Mouse (Mus musculus): ENCODE results near the gene Srp72.
A peak's percentile ranks its signal among the peaks of the same experiment; 100 is the strongest.
"Not testable (repeated sequence)": the region's sequence is repeated elsewhere in the genome, so short reads cannot be mapped to it uniquely, and the experiment has no call there.

Gene Srp72

DNA sequence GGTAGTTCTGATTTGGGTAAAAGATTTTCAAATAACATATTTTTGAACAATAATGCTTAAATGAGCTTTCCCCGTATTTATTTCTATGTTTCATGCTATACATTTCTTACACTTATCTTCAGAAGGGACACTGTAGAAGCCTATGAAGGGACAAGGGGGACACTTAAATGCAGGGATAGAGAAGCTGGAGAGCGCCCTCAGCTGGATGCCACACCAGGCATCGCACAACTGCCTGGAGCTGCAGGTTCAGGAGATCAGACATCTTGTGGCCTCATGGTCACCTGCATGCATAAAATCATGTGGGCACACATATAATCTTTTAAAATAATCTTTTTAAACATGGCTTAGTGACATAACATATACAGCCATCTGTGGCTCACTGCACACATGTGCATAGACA, 9.8 kb upstream of the Srp72 start:
- no peak for DNase-seq (ENCODE audit: low spot score in 2 of 2)

DNA sequence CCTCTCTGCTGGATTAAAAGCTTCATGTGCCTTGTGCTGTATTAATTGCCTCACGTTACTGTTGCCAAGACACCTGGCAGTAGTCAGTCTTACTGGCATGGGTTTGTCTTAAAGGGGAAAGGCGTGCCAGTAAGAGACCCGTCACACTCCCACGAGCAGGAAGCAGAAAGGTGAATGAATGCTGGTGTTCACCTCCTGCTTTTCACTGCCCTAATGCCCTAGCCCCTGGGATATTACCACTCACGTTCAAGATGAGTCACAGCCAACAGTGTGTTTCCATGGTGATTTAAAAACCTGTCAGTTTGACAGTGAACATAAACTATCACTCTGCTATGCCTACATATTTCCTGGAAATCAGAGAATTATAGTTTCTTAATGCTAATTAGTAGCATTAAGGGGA, 5.2 kb upstream of the Srp72 start:
- DNase-seq (ENCODE audit: low spot score in 2 of 2) = no peak

DNA sequence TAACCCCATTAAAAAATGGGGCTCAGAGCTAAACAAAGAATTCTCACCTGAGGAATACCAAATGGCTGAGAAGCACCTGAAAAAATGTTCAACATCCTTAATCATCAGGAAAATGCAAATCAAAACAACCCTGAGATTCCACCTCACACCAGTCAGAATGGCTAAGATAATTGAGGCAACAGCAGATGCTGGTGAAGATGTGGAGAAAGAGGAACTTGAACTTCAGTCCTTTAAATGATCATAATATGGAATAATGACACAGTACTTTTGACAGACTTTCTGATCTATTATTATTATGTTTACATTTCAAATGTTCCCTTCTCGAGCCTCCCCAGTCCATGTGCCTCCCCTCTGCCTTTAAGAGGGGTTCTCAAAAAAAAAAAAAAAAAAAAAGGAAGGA, 3.4 kb upstream of the Srp72 start:
- not testable (repeated sequence) for DNase-seq (ENCODE audit: low spot score in 2 of 2)

DNA sequence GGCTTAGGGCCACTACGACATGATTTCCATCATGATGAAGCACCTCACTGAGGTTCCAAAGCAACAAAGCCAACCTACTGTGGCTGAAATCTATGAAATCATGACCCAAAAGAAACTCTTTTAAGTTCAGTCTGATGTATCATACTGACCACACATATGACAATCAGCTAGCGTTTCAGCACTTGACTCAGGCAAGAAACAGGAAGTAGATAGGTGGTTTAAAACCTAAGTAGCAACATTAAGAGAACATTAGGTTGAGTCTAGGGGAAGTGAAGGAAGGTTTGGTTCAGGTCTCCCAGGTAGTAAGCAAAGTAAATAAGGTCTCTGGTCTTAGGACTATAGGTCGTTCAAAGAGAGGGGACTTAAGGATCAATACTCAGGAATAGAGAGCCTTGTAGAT, 995 bp upstream of the Srp72 start:
- DNase-seq (ENCODE audit: low spot score in 2 of 2) = no peak

- DNase-seq (ENCODE audit: low spot score in 2 of 2) = no peak
Observed at GRCm38 (mm10) chr5:76974207-76974553, 303 bp upstream of the Srp72 start.

DNA sequence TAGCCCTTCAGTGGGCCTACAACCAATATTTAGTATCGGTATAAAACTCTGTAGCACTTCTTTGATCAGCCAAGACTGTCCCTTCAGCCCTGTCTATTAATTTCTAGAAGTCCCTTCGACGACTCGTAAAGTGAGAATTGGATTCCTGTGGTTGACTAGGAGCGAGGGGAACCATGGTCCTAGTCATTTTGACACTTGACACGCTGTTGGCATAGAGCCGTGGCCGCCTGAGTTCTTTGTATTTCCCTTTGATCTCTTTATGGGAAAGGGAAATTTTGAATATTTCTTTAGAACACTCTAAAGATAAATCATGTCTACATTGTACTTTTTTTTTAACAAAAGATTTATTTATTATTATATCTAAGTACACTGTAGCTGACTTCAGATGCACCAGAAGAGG, 1.3 kb downstream of the Srp72 start:
- no peak for DNase-seq (ENCODE audit: low spot score in 2 of 2)

GRCm38 (mm10) chr5:76984015-76984414, 9.5 kb downstream of the Srp72 start:
- DNase-seq (ENCODE audit: low spot score in 2 of 2) = no peak

DNA sequence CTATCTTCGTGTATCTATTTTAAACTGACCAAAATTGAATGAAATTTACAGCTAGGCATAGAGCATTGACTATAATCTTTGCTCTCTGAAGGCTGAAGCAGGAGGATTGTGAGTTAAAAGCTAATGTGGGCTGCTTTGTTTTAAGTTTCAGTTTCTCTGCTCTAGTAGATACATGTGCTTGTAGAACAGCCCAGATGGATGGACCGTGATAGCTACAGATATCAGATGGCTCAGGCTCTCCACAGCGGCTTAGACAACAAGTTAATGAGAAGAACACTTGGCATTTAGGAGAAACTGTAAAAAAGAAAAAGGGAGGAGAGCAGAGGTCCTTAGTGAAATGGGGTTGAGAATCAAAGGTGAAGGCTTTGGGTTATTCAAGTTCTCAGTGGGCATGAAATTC, 16.3 kb downstream of the Srp72 start:
- no peak for DNase-seq (ENCODE audit: low spot score in 2 of 2)

GRCm38 (mm10) chr5:76993174-76993814, 18.8 kb downstream of the Srp72 start:
- DNase-seq (ENCODE audit: low spot score in 2 of 2) = no peak

DNA sequence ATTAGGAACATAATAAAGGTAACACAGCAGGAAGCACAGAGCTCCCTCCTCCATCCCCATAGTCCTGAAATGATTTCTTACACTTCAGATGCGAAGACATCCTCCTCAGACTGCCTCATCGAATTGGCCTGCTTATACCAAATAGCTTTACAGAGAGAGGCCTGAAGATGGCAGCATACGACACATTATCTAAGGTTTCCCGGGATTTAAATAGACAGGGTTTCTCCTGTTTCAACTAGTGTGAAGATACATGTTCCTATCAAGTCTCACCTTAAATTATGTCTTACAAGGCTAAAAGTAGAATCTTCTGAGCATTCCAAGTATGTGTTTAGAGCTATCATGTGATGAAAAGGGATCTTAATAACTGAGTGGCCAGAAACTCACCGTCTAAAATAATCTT, 23.9 kb downstream of the Srp72 start:
- DNase-seq (ENCODE audit: low spot score in 2 of 2) = peak in 1 of 2 experiments; percentile 40

- DNase-seq (ENCODE audit: low spot score in 2 of 2) = no peak
Observed at GRCm38 (mm10) chr5:77001192-77001591, 26.7 kb downstream of the Srp72 start.

DNA sequence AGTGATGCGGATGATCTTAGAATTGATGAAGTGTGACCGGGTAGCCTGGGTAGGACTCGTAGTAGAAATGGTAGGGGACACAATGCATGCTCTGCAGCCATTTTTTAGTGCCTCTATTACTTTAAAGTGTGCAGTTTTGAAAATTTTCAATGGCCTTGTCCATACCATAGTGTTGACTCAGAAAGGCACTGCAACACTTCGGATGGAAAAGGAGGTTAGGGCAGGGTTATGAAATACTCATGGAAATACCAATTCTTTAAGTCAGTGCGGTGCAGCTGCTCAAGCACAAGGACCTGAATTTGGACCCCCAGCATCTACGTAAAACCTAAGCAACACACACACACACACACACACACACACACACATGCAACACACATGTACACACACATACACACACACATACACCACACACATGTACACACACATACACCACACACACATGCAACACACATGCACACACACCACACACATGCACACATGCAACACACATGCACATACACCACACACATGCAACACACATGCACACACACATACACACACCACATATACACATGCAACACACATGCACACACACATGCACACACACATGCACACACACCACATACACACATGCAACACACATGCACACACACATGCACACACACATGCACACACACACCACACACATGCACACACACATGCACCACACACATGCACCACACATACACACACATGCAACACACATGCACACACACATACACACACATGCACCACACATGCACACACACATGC, 29.8 kb downstream of the Srp72 start, which contains the start of gene Arl9:
Gene Arl9, plus strand, starts transcription at position 5 of the 771 bp plus-strand sequence.
- DNase-seq (ENCODE audit: low spot score in 2 of 2) = no peak

GRCm38 (mm10) chr5:77010352-77010751, 35.9 kb downstream of the Srp72 start:
- no peak for DNase-seq (ENCODE audit: low spot score in 2 of 2)

DNA sequence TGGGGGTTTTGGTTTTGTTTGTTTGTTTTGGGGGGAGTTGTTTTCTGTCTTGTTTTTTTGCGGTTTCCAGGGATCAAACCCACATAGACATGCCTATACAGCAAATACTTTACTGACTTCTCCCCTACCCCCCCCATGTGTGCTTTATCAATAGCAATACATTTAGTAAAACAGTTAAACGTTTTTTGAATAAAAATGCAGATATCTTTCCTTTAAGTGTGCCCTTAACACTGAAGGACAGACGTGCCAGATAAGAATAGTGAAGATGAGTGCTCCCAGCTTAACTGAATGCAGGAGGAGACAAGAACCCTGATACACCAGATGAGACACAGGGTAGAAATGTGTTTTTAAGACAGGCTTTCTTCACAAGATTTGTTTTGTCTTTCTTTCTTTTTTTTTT, 36.6 kb downstream of the Srp72 start:
- no peak for DNase-seq (ENCODE audit: low spot score in 2 of 2)

GRCm38 (mm10) chr5:77013171-77013570, 38.7 kb downstream of the Srp72 start:
- no peak for DNase-seq (ENCODE audit: low spot score in 2 of 2)

- DNase-seq (ENCODE audit: low spot score in 2 of 2) = peak; percentile 74 to 80
Observed at GRCm38 (mm10) chr5:77015544-77016482, 41.3 kb downstream of the Srp72 start, which contains the start of gene Thegl. Thegl (plus strand) TSS chr5:77016023.

GRCm38 (mm10) chr5:77028034-77028433, 53.6 kb downstream of the Srp72 start:
- no peak for DNase-seq (ENCODE audit: low spot score in 2 of 2)

DNA sequence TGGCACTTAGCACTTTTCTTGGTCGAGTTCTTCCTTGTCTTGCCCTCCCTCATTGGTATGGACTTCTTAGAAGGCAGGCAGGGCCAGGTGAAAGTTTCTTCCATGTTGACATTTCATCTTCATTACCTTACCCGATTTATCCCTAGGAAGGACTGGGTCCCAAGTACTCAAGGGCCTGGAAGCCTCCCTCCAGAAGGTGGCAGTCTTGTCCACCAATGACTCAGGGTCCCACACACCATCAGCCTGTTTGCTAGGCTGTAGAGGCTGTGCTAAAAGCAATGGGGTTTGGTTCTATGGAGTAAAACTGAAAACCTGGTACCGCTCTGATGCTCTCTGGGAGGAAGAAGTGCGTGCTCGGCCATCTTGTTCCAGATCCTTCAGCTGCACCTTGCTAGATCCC, 55.3 kb downstream of the Srp72 start:
- peak; percentile 15 to 26 for DNase-seq (ENCODE audit: low spot score in 2 of 2)

GRCm38 (mm10) chr5:77035101-77035500, 60.6 kb downstream of the Srp72 start:
- DNase-seq (ENCODE audit: low spot score in 2 of 2) = not testable (repeated sequence)

DNA sequence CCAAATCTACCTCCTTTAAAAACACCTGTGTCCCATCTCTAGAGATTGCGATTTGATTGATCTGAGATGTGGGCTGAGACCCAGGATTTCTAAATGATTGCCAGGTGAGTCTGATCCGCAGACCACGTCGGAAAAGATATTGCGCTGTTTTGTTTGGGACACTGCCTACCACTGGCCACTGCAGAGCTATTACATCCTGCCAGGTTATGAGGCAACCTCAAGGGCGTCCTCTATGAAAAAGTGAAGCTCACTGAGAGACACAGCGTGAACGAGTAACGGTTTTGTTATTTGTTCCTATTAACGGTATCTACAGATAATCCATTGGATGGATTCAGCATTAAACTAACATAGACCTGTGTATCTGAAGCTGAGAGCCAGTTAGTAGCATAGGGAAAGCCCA, 64.0 kb downstream of the Srp72 start:
- DNase-seq (ENCODE audit: low spot score in 2 of 2) = no peak

DNA sequence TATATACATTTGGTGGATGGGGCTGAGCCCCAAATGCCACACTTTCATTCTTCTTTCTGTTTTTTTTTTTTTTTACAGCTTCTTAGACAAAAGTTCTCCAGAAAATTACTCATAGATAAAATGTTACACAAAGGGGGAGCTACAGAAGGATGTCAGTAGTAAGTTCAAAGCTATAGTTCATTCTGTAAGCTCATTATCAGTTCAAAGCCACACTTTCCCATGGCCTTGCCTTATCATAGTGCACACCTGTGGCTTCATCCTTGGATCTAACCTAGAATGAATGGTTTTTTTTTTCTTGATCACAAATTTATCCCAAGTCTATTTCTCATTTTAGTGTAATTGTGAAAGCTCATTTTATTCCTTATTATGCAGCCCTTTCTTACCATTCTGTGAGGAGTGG, 64.9 kb downstream of the Srp72 start:
- no peak for DNase-seq (ENCODE audit: low spot score in 2 of 2)

DNA sequence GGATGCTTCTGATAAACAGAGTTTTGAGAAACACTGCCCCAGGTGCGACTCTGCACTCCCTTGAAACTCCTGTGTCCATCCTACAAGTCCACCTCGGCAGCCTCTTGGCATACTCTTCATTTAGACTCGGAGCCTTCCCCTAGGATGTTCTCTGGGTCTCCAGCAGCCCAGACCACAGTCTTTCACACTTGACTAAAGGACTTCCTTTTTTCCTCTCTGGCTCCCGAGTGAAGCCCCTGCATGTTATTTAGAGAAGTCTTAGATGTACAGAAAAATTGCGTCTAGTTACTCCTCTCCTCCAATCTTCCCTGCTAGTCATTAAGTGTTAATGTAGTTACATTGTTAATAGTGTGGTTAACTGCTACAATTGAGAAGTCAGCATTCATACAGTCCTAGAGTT, 69.9 kb downstream of the Srp72 start:
- DNase-seq (ENCODE audit: low spot score in 2 of 2) = no peak

Data from right cerebral cortex, adult 2 months (tissue).